Mouse (Mus musculus) spleen, postnatal 10 days (tissue): Measurements from ENCODE around the gene Mlh1.

Source experiments
- DNase-seq, 2 experiments: peaks; one replicate each; pipeline ENCODE4 v3.0.0; 2021 to 2022; ENCODE audit warnings: low spot score in 2 of 2

The Mlh1 gene

GRCm38 (mm10) chr9:111286468-111286867, 14.9 kb upstream of the Mlh1 start:
- no peak for DNase-seq

- DNase-seq = no peak
Observed at GRCm38 (mm10) chr9:111285676-111286075, 14.1 kb upstream of the Mlh1 start.

GRCm38 (mm10) chr9:111285061-111285460, 13.5 kb upstream of the Mlh1 start:
- no peak for DNase-seq

- DNase-seq = no peak
Observed at GRCm38 (mm10) chr9:111275156-111275555, 3.6 kb upstream of the Mlh1 start.

GRCm38 (mm10) chr9:111273958-111274357, 2.4 kb upstream of the Mlh1 start:
- no peak for DNase-seq

- DNase-seq = peak in 1 of 2 experiments; percentile 7
Observed at GRCm38 (mm10) chr9:111272996-111273785, 1.6 kb upstream of the Mlh1 start.

- no peak for DNase-seq
Observed at GRCm38 (mm10) chr9:111272356-111272755, 765 bp upstream of the Mlh1 start.

- DNase-seq = no peak
Observed at GRCm38 (mm10) chr9:111271056-111271433, 546 bp downstream of the Mlh1 start.

GRCm38 (mm10) chr9:111270606-111271005, 985 bp downstream of the Mlh1 start:
- DNase-seq = no peak

- DNase-seq = no peak
Observed at GRCm38 (mm10) chr9:111267998-111268397, 3.6 kb downstream of the Mlh1 start.

GRCm38 (mm10) chr9:111261356-111261755, 10.2 kb downstream of the Mlh1 start:
- DNase-seq = no peak

- DNase-seq = no peak
Observed at GRCm38 (mm10) chr9:111260360-111260985, 11.1 kb downstream of the Mlh1 start.

GRCm38 (mm10) chr9:111252161-111252869, 19.3 kb downstream of the Mlh1 start:
- no peak for DNase-seq

- DNase-seq = no peak
Observed at GRCm38 (mm10) chr9:111247682-111248246, 23.8 kb downstream of the Mlh1 start.

- no peak for DNase-seq
Observed at GRCm38 (mm10) chr9:111245546-111245945, 26.0 kb downstream of the Mlh1 start.

- DNase-seq = no peak
Observed at GRCm38 (mm10) chr9:111243384-111243783, 28.2 kb downstream of the Mlh1 start.

- DNase-seq = no peak
Observed at GRCm38 (mm10) chr9:111239821-111240220, 31.8 kb downstream of the Mlh1 start.

- no peak for DNase-seq
Observed at GRCm38 (mm10) chr9:111237726-111238125, 33.9 kb downstream of the Mlh1 start.

GRCm38 (mm10) chr9:111234701-111235100, 36.9 kb downstream of the Mlh1 start:
- DNase-seq = no peak

GRCm38 (mm10) chr9:111228446-111228845, 43.1 kb downstream of the Mlh1 start:
- DNase-seq = no peak

GRCm38 (mm10) chr9:111223406-111223805, 48.2 kb downstream of the Mlh1 start:
- no peak for DNase-seq

GRCm38 (mm10) chr9:111221580-111221979, 50.0 kb downstream of the Mlh1 start:
- no peak for DNase-seq
